Mouse (Mus musculus) bone marrow, adult 2 months (tissue): ENCODE results near the gene Ier5l. TPM values are rescaled to one million over a fixed set of nuclear protein-coding genes. Genes with fewer than 3 reads are reported as not detected.

Source experiments
- H3K27ac ChIP-seq: fragments of 200-500 bp; 2 replicates; pipeline ENCODE4 v1.5.1; 2012; ENCODE audit warnings: low read depth, mild to moderate bottlenecking, control low read depth, inconsistent platforms, low read length; ENCODE audit not compliant: control insufficient read depth, poor library complexity, insufficient read depth
- H3K4me1 ChIP-seq: fragments of 200-500 bp; 2 replicates; pipeline ENCODE4 v1.6.1; 2011; ENCODE audit warnings: low read length; ENCODE audit not compliant: control insufficient read depth, insufficient read depth
- H3K4me3 ChIP-seq: fragments of 200-500 bp; replicated peaks from 2 replicates; pipeline ENCODE3; 2011; ENCODE audit warnings: mild to moderate bottlenecking, low read depth, low read length, control low read depth; ENCODE audit not compliant: control insufficient read depth
- CTCF ChIP-seq: fragments of 200-500 bp; IDR thresholded peaks from 2 replicates; pipeline ENCODE4 v1.5.1; 2011; ENCODE audit warnings: low read length, control low read depth; ENCODE audit not compliant: control insufficient read depth, insufficient read depth
- POLR2A ChIP-seq: fragments of 200-500 bp; IDR thresholded peaks from 2 replicates; pipeline ENCODE4 v1.6.1; 2011; ENCODE audit warnings: low read depth, mild to moderate bottlenecking, control low read depth, low read length, borderline replicate concordance; ENCODE audit not compliant: control insufficient read depth
- WGBS: fragments of 180-500 bp; shearing (Covaris S2); methylation state at CpG from one replicate; pipeline ENCODE4 v1.1.7; 2018; 5-methylcytosine and 5-hydroxymethylcytosine counted together
- polyA plus RNA-seq: library from polyadenylated mRNA; stranded (reverse); fragments of >200 nt; gene quantifications from 2 replicates; pipeline ENCODE4 v1.2.4, GENCODE M21; 2011; ENCODE audit warnings: low replicate concordance; ENCODE audit not compliant: missing spikeins, insufficient read depth, insufficient read length

Gene Ier5l
- polyA plus RNA-seq, 1 experiment, result 1.1 TPM

DNA sequence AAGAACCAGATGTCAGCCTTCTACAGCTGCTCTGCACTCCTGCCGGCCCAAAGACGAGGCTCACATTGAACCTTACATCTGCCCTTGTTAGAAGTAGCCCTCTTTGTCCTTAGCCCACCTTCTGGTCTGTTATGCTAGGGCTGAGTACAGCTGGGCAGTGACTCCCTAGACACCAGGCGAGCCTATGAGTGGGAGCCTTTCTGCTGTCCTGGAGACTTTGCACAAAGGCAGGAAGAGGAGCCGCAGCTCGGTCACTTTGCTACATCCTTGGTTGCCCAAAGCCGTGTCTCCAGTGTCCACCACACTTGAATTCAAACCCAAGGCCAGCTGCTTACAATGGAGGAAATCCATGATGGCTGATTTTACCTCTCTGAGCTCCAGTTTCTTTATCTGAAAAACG lies 25.6 kb downstream of the Ier5l start:
- TF ChIP-seq CTCF (no peak), POLR2A (no peak)
- Histone ChIP-seq H3K27ac (no peak overlapping the region), H3K4me3 (no peak overlapping the region), H3K4me1 (no peaks in the 10 kb centered on the region)
- WGBS, result 92% methylated on average over 7 of the region's 7 CpGs

DNA sequence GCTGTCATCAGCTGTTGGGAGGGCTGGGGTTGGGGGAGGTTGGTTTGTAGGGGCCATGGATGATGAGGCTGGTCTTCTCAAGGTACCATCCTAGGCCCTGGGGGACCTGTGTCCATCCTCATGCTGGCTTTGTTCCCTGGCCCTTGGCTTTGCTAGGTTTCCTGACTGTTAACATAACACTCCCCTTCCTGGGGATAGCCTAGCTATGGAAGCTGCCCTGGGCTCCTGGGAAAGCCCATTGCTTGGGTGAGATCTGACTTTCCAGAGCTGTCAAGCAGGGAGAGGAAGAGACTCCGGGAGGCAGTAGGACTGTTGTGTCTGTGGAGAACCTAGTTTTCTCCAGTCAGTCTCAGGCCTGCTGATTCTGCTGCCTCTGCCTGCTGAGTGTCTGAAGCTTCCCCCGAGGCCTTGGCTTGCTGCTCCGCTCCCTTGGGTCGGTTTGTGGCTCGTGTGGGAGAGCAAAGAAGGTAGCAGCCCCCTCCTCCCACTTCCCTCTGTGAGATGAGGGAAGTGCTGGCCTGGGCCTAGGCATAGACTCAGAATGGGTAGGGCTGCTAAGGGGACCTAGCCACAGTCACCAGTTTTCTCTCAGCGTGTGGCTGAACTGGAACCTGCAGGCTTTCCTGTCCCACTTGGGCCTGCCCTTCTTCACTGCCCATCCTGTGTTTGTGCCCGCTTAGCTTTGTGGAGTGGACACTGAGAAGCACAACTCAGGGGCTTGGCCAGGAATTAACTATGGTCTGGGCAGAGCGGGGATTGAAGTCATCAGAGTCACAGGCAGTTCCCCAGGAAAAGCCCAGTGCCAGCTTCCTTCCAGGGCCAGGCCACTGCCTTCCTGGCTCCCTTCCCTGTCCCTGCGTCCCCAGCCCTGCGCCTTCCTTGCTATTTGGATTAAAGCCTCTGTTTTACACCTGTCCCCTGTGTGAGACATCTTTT lies 26.9 kb downstream of the Ier5l start:
- Histone ChIP-seq H3K27ac (no peak overlapping the region), H3K4me1 (peaks cover 4% of the 10 kb centered on the region; the same call in 1 of the 2 replicates), H3K4me3 (no peak overlapping the region)
- WGBS, result 52% methylated on average over 10 of the region's 10 CpGs
- TF ChIP-seq POLR2A, result no peak
- TF ChIP-seq CTCF, result no peak

DNA sequence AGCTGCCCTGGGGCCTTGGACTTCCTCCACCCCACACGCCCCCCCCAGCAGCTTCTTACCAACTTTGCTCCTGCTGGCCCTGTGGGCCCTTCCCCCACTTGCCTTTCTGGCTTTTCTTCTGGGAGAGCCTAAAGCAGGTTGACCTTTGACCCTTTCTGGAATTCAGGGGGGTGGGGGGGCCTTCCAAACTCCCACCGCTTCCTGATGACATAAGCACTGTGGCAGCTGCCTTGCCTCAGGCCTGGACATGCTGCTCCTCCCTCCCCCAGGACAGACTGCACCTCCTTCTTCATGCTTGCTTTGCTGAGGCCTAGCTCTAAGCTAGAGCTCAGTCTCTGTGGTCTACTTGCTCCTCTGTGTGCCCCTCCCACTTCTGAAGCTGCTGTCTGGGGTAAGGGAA lies 28.7 kb downstream of the Ier5l start:
- 95% methylated on average over 2 of the region's 2 CpGs for WGBS
- Histone ChIP-seq H3K4me1 (peaks cover 6% of the 10 kb centered on the region), H3K27ac (no peak overlapping the region), H3K4me3 (no peak overlapping the region)
- TF ChIP-seq CTCF (no peak; the same call in 1 of the 2 replicates), POLR2A (no peak)

DNA sequence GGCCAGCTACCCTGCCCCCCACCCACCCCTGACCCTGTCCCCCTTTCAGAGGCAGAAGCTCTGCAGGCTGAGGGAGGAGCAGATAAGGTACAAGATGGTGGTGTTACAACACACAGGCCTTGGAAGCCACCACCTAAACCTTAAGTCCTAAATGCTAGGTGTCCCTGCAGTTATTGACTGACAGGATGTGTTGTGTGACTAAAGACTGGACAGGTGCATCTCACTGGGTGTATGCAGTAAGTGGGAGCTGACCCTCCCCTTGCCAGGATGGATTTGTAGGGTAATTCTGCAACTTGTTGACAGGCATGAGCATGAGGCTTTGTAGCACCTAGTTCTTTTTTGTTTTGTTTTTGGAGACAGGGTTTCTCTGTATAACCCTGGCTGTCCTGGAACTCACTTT lies 29.6 kb downstream of the Ier5l start:
- H3K4me3 ChIP-seq, result no peak overlapping the region
- peaks cover 6% of the 10 kb centered on the region for H3K4me1 ChIP-seq
- no peak overlapping the region for H3K27ac ChIP-seq
- TF ChIP-seq POLR2A (no peak), CTCF (no peak)

DNA sequence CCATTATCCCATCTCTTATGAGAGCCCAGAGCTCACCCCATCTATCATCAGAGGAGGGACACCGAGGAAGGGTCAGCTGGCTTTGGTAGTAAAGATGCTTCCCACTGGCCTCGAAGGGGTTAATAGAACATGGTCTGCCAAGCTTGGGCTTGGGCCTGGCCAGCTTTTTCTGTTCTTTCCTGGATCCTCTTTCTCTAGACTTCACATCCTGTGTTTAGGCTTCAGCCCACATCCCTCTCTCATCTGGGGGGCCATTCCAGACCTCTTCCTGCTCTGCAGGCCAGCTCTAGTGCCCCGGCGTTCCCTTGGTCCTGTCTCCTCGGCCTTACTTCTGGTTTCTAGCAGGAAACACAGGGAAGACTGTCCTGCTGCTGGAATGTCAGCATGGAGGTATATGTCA lies 30.0 kb downstream of the Ier5l start:
- Histone ChIP-seq H3K4me3 (no peak overlapping the region), H3K27ac (no peak overlapping the region), H3K4me1 (peaks cover 6% of the 10 kb centered on the region)
- WGBS, result 91% methylated on average over 5 of the region's 5 CpGs
- TF ChIP-seq CTCF (no peak), POLR2A (no peak)

DNA sequence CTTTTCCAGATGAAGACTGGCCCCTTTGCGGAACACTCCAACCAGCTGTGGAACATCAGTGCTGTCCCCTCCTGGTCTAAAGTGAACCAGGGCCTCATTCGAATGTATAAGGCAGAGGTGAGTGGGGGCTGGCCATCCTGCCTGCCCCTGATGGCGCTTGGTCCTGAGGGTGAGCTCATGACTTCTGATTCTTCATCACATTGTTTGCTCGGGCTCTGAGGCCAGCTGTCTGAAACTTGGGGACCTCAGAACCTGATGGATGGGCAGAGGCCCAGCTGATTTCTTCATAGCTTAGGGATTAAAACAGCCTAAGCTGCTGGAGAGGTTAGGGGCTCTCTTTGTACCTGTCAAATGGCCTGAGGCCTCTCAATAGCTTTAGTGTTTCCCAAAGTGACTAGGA lies 30.7 kb downstream of the Ier5l start:
- TF ChIP-seq POLR2A (no peak), CTCF (no peak)
- Histone ChIP-seq H3K4me1 (peaks cover 6% of the 10 kb centered on the region), H3K4me3 (no peak overlapping the region), H3K27ac (no peak overlapping the region)
- WGBS, result 84% methylated on average over 4 of the region's 4 CpGs

DNA sequence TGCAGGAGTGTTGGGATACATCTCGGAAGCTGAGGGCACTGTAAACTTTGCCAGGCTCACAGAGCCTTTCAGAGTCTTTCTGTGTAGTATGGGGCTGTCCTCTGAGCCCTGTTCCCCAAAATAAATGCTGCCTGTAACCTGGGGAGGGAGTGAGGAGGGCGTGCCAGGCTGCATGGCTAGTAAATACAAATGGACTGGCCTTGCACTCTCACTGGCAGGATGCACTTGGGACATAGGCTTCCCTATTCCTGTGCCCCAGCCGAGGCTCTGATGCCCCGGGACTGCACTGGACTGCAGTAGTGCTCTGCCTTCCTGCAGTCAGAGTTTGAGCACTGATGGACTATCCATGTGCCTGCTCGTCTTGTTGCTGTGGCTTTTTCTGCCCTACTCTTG lies 31.5 kb downstream of the Ier5l start:
- Histone ChIP-seq H3K27ac (peak overlapping the region; percentile 81), H3K4me1 (peaks cover 6% of the 10 kb centered on the region), H3K4me3 (no peak overlapping the region)
- TF ChIP-seq CTCF (no peak), POLR2A (no peak)
- WGBS, result 56% methylated on average over 5 of the region's 5 CpGs

DNA sequence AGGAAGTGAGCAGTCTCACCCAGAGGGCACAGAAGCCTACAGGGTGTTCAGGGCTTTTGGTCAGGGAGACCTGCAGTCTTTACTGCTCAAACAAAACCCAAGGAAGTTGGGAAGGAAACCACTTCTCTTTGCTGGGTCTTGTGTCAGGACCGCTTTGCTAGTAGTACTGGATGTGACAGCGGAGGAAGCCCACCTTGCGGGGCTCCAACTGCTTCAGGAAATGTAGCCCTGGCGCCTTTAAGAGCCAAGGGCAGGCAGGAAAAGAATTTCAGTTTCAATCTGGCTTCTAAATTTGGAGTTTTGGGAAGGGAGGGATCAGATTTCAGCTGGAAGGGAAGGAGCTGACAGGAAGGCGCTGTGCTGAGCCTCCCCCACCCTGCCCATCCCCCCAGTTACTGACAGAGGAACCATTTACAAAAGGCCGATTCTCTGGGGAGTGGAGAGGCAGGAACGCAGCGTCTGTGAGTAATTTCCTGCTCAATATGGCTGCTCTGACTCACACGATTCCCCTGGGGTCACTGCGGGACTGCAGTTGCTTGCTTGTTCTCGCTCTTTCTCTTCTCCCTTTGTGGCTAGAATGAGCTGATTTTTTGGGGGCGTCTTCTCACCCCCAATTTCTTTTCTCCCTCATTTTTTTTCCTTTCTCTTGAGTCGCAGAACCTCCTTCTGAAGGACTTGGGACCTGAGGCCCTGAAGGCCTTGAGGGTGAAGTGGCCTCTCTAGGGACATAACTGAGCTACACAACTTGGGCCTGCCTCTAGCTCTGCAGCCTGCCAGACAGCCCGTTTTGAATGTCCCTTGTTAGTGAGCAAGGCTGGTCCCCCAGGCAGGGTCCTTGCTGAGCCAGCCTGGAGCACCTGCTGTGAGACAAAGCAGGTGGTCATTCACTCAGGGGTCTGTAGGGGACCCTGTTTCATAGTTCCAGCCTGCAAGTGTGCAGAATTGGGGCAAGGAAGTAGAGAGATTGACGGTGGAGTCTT lies 32.2 kb downstream of the Ier5l start:
- WGBS, result 15% methylated on average over 15 of the region's 15 CpGs
- peak overlapping the region; percentile 81 for H3K27ac ChIP-seq
- no peak overlapping the region for H3K4me3 ChIP-seq
- no peak for TF ChIP-seq POLR2A
- no peak for TF ChIP-seq CTCF
- peaks cover 6% of the 10 kb centered on the region for H3K4me1 ChIP-seq
